Mouse (Mus musculus) heart, adult 11 months (tissue): ENCODE data around the gene Sumf1.

Experiments used
- DNase-seq: peaks from one replicate; pipeline ENCODE4 v3.0.0; 2022

The Sumf1 gene

GRCm38 (mm10) chr6:108074624-108075023 lies 110.8 kb downstream of the Sumf1 start:
- DNase-seq, result no peak

GRCm38 (mm10) chr6:108073931-108074330 lies 111.5 kb downstream of the Sumf1 start:
- DNase-seq, result no peak

- DNase-seq, result no peak
Observed at GRCm38 (mm10) chr6:108073071-108073470, 112.3 kb downstream of the Sumf1 start.

GRCm38 (mm10) chr6:108070947-108071346 lies 114.4 kb downstream of the Sumf1 start:
- DNase-seq, result no peak

- DNase-seq, result no peak
Observed at GRCm38 (mm10) chr6:108065583-108065982, 119.8 kb downstream of the Sumf1 start.

- DNase-seq, result peak; percentile 99
Observed at GRCm38 (mm10) chr6:108064918-108065526, 120.4 kb downstream of the Sumf1 start, which contains the start of gene Setmar. TSS of gene Setmar (plus strand) at chr6:108065045.

GRCm38 (mm10) chr6:108061121-108061520 lies 124.3 kb downstream of the Sumf1 start:
- DNase-seq, result no peak

- no peak for DNase-seq
Observed at GRCm38 (mm10) chr6:108058066-108058465, 127.3 kb downstream of the Sumf1 start.

GRCm38 (mm10) chr6:108057353-108057752 lies 128.0 kb downstream of the Sumf1 start:
- DNase-seq, result no peak
